Mouse (Mus musculus) megakaryocyte, embryonic 14.5 days (primary cell): ENCODE data around the gene Trpm8. TPM values are rescaled to one million over a fixed set of nuclear protein-coding genes. Genes with fewer than 3 reads are reported as not detected.

Experiments
- H3K27me3 ChIP-seq: replicated peaks from 2 replicates; pipeline ENCODE3; 2012; ENCODE audit warnings: inconsistent platforms
- H3K36me3 ChIP-seq: replicated peaks from 2 replicates; pipeline ENCODE3; 2012; ENCODE audit warnings: low read length, inconsistent platforms, mixed read lengths
- H3K4me1 ChIP-seq: 2 replicates; pipeline ENCODE4 v1.6.1; 2012; ENCODE audit warnings: inconsistent platforms
- H3K4me3 ChIP-seq: replicated peaks from 2 replicates; pipeline ENCODE3; 2012; ENCODE audit warnings: moderate library complexity, mild to moderate bottlenecking, inconsistent platforms
- H3K9me3 ChIP-seq: 2 replicates; pipeline ENCODE4 v1.6.1; 2012; ENCODE audit warnings: inconsistent platforms
- FLI1 ChIP-seq: IDR thresholded peaks from 2 replicates; pipeline ENCODE4 v1.6.1; 2012; ENCODE audit warnings: low read length, inconsistent platforms, mixed read lengths
- GATA1 ChIP-seq: IDR thresholded peaks from 3 replicates; pipeline ENCODE4 v1.6.1; 2012; ENCODE audit warnings: mixed read lengths, low read length, inconsistent platforms, borderline replicate concordance
- polyA plus RNA-seq: library from polyadenylated mRNA; stranded (reverse); fragments of >175 nt; gene quantifications from 2 replicates; pipeline ENCODE4 v1.2.3, GENCODE M21; 2012; ENCODE audit warnings: low replicate concordance; ENCODE audit not compliant: insufficient read depth

Gene Trpm8
- polyA plus RNA-seq, 1 experiment: not detected

- Histone ChIP-seq H3K27me3 (peaks cover 6% of the 10 kb centered on the region), H3K36me3 (no peaks in the 10 kb centered on the region), H3K9me3 (peaks cover 86% of the 10 kb centered on the region), H3K4me1 (no peaks in the 10 kb centered on the region), H3K4me3 (no peak overlapping the region)
- TF ChIP-seq FLI1 (no peak), GATA1 (no peak)
These were observed 43.2 kb upstream of the Trpm8 start for GRCm38 (mm10) chr1:88234248-88234610.

- Histone ChIP-seq H3K27me3 (peaks cover 6% of the 10 kb centered on the region), H3K9me3 (peaks cover 86% of the 10 kb centered on the region), H3K4me1 (no peaks in the 10 kb centered on the region), H3K36me3 (no peaks in the 10 kb centered on the region), H3K4me3 (no peak overlapping the region)
- no peak for TF ChIP-seq GATA1
- TF ChIP-seq FLI1: no peak
These were observed 42.8 kb upstream of the Trpm8 start for GRCm38 (mm10) chr1:88234646-88235045.

GRCm38 (mm10) chr1:88235046-88235893 is 42.2 kb upstream of the Trpm8 start:
- peaks cover 6% of the 10 kb centered on the region for H3K27me3 ChIP-seq
- no peaks in the 10 kb centered on the region for H3K4me1 ChIP-seq
- no peaks in the 10 kb centered on the region for H3K36me3 ChIP-seq
- peak overlapping the region; percentile 4 for H3K4me3 ChIP-seq
- peaks cover 85% of the 10 kb centered on the region for H3K9me3 ChIP-seq
- TF ChIP-seq FLI1 (no peak), GATA1 (no peak)

GRCm38 (mm10) chr1:88235894-88236415 is 41.5 kb upstream of the Trpm8 start:
- Histone ChIP-seq H3K36me3 (no peaks in the 10 kb centered on the region), H3K27me3 (peaks cover 8% of the 10 kb centered on the region), H3K4me1 (no peaks in the 10 kb centered on the region), H3K9me3 (peaks cover 86% of the 10 kb centered on the region), H3K4me3 (no peak overlapping the region)
- TF ChIP-seq GATA1: no peak
- no peak for TF ChIP-seq FLI1

- Histone ChIP-seq H3K36me3 (no peaks in the 10 kb centered on the region), H3K4me3 (no peak overlapping the region), H3K9me3 (peaks cover 82% of the 10 kb centered on the region), H3K4me1 (no peaks in the 10 kb centered on the region), H3K27me3 (peaks cover 8% of the 10 kb centered on the region)
- no peak for TF ChIP-seq FLI1
- TF ChIP-seq GATA1: no peak
These were observed 40.1 kb upstream of the Trpm8 start for GRCm38 (mm10) chr1:88237311-88237710.

- TF ChIP-seq GATA1: no peak
- TF ChIP-seq FLI1: no peak
- Histone ChIP-seq H3K4me1 (no peaks in the 10 kb centered on the region), H3K9me3 (peaks cover 80% of the 10 kb centered on the region), H3K36me3 (no peaks in the 10 kb centered on the region), H3K4me3 (peak overlapping the region; percentile 6), H3K27me3 (peaks cover 8% of the 10 kb centered on the region)
These were observed 38.7 kb upstream of the Trpm8 start for GRCm38 (mm10) chr1:88238771-88239170.

GRCm38 (mm10) chr1:88240072-88240471 is 37.4 kb upstream of the Trpm8 start:
- TF ChIP-seq GATA1 (no peak), FLI1 (no peak)
- H3K4me1 ChIP-seq: no peaks in the 10 kb centered on the region
- peaks cover 7% of the 10 kb centered on the region for H3K27me3 ChIP-seq
- H3K4me3 ChIP-seq: no peak overlapping the region
- peaks cover 78% of the 10 kb centered on the region for H3K9me3 ChIP-seq
- no peaks in the 10 kb centered on the region for H3K36me3 ChIP-seq

GRCm38 (mm10) chr1:88240579-88240978 is 36.9 kb upstream of the Trpm8 start:
- H3K9me3 ChIP-seq: peaks cover 78% of the 10 kb centered on the region
- H3K27me3 ChIP-seq: peaks cover 6% of the 10 kb centered on the region
- H3K36me3 ChIP-seq: no peaks in the 10 kb centered on the region
- no peaks in the 10 kb centered on the region for H3K4me1 ChIP-seq
- TF ChIP-seq FLI1: no peak; the same call in 1 of the 2 replicates
- no peak for TF ChIP-seq GATA1
- no peak overlapping the region for H3K4me3 ChIP-seq

- H3K27me3 ChIP-seq: peaks cover 11% of the 10 kb centered on the region
- no peak for TF ChIP-seq GATA1
- TF ChIP-seq FLI1: no peak
- H3K4me3 ChIP-seq: peak overlapping the region; percentile 14
- no peaks in the 10 kb centered on the region for H3K36me3 ChIP-seq
- H3K9me3 ChIP-seq: peaks cover 82% of the 10 kb centered on the region
- H3K4me1 ChIP-seq: no peaks in the 10 kb centered on the region
These were observed 33.6 kb upstream of the Trpm8 start for GRCm38 (mm10) chr1:88243861-88244260.

- no peak for TF ChIP-seq GATA1
- TF ChIP-seq FLI1: no peak
- Histone ChIP-seq H3K36me3 (no peaks in the 10 kb centered on the region), H3K27me3 (peaks cover 13% of the 10 kb centered on the region), H3K4me1 (no peaks in the 10 kb centered on the region), H3K4me3 (no peak overlapping the region), H3K9me3 (peaks cover 84% of the 10 kb centered on the region)
These were observed 31.6 kb upstream of the Trpm8 start for GRCm38 (mm10) chr1:88245881-88246280.
